Mouse (Mus musculus) naive thymus-derived CD4-positive, alpha-beta T cell, adult 2 months (primary cell): ENCODE results near the gene R3hdm4.

Experiments
- DNase-seq: peaks from one replicate; pipeline ENCODE4 v3.0.0-alpha.2; 2011; ENCODE audit warnings: low read depth

Gene R3hdm4

GRCm38 (mm10) chr10:79920958-79921535, at the start of gene R3hdm4:
R3hdm4 (minus strand) TSS chr10:79921208.
- DNase-seq = peak; percentile 40

DNA sequence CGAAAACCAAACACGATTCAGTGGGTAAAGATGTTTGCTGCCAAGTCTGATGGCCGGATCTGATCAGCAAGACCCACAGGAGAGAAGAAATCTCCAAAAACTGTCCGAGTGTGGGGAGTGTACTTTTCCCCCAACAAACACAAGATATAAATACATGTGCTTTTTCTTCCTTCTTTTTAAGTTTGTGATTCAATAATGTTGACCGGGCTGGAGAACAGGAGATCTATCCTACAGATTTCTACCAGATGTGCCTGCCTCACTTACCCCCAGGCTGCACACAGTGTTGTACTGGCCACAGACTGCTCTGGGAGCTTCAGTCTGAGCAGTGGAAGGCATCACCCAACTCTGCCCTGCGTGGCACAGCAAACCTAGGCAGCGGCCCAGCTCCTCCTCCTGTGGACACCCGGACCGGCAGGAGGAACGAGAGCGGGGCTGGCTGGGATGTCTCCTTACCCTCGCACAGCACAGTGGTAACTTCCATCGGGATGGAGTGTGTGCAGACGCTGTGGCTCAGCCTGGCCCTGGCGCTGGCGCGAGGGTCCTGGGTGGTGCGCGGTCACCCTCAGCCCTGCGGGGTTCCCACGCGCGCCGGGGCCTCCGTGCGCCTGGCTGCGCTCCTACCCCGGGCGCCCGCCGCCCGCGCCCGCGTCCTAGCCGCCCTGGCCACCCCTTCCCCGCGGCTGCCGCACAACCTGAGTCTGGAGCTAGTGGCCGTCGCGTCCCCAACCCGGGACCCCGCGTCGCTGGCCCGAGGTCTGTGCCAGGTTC, 49.6 kb upstream of the R3hdm4 start, which contains the start of gene Grin3b:
Gene Grin3b, plus strand, starts transcription at position 301 of the 768 bp plus-strand sequence.
- DNase-seq = no peak

DNA sequence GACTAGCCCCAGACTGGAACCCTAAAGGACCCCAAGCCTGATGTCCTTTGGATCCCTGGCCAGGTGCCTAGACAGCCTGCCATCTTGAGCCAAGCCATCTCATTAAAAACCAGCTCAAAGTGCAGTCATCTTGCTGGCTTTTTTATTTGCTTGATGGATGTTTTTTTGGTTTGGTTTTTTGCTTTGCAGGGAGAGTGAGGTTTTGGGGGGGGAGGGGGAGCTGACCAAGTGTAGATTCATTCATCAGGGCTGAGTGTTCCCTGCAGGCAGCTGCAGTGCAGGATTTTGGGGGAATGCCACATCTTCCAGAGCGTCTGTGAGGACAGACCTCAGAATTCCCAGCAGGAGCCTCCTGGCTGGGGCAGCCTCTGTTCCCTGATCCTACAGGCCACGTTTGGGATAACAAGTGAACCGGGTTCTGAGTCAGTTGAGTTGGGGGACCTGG, 48.1 kb upstream of the R3hdm4 start:
- no peak for DNase-seq

- no peak for DNase-seq
These were observed 47.2 kb upstream of the R3hdm4 start for GRCm38 (mm10) chr10:79968181-79968580.

GRCm38 (mm10) chr10:79966886-79967400, 45.9 kb upstream of the R3hdm4 start:
- DNase-seq = no peak

DNA sequence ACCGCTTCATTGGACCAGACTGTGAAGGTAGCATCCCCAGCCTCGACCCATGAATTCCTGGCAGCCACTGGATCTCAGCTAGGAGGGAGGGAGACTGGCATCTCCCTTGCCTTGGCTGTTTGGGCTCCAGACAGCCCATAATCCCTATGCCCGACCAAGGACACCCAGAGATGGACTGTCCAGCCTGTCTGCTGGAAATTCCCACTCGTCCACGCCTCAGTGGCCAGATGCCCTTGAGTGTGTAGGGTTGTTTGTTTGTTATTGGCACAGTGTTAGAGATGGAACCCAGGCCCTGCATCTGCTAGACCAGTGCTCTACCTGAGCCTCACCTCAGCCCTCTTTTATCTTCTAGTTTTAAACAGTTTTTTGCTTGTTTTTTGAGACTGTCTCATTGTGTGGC, 44.3 kb upstream of the R3hdm4 start:
- DNase-seq = no peak

DNA sequence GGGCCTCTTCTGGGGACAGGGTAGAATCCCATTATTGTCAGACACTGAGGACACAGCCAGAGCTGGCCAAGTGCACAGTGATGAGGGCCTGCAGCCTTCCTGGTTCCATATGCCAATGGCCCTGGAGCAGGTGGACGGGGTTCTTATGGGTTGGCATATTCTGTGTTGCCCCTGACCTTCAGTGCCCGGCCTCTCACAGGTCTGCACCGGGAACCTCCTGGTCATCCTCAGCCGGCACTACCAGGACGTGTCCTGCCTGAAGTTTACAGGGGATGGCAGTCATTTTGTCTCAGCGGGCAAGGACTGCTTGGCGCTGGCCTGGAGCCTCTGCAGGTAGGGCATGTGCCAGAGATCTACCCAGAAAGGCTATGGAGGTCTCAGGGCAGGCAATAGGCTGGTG, 43.7 kb upstream of the R3hdm4 start:
- no peak for DNase-seq

GRCm38 (mm10) chr10:79960671-79961294, 39.8 kb upstream of the R3hdm4 start:
- no peak for DNase-seq

- DNase-seq = peak; percentile 100
These were observed 39.0 kb upstream of the R3hdm4 start, which contains the start of gene Wdr18 for GRCm38 (mm10) chr10:79959847-79960601. Wdr18 (plus strand) TSS chr10:79960152.

DNA sequence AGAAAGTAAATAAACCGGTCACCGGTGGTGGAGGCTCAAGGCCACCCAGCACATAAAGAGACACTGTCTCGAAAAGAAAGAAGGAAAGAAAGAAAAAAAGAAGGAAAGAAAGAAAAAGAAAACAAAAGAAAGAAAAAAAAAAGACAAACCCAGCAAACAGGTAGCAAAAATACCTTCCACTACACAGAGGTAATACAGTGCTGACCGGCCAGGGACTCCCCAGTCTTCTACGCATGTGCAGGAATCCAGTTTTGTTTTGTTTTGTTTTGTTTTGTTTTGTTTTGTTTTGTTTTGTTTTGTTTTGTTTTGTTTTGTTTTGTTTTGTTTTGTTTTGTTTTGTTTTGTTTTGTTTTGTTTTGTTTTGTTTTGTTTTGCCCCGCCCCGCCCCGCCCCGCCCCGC, 38.4 kb upstream of the R3hdm4 start:
- peak; percentile 63 for DNase-seq

GRCm38 (mm10) chr10:79958140-79958816, 37.3 kb upstream of the R3hdm4 start:
- peak; percentile 81 for DNase-seq

GRCm38 (mm10) chr10:79956643-79957154, 35.7 kb upstream of the R3hdm4 start:
- no peak for DNase-seq

DNA sequence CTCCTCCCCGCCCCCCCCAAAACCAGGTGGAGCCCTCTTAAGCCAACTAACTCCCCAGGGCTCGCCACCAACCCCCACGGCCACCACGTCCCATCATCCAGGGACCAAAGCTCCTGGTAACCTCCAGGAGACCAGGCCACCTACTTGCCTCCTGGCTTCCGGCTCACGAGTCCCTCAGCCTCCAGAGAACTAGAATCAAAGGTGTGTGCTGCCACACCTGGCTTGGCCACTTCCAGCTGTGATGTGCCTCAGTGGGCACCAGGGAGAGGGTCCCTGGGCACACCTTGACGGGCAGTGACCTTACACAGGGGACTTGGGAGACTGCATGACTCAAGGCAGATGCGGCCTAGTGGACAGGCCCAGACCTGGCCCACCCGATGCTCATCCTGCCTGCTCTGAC, 34.7 kb upstream of the R3hdm4 start:
- no peak for DNase-seq

GRCm38 (mm10) chr10:79953946-79954345, 32.9 kb upstream of the R3hdm4 start:
- peak; percentile 57 for DNase-seq

DNA sequence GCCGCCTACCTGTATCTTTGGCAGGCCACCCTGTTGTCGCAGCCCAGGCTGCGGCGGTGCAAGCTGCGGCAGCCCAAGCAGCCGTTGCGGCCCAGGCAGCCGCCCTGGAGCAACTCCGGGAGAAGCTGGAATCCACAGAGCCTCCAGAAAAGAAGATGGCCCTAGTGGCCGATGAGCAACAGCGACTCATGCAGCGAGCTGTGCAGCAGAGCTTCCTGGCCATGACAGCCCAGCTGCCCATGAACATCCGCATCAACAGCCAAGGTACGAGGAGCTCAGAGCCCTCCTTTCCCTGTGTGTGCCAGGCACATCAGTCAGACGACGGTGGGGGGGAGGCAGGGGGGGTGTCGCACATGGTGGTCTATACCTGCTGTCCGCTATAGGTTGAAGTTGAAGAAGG, 29.7 kb upstream of the R3hdm4 start:
- no peak for DNase-seq

DNA sequence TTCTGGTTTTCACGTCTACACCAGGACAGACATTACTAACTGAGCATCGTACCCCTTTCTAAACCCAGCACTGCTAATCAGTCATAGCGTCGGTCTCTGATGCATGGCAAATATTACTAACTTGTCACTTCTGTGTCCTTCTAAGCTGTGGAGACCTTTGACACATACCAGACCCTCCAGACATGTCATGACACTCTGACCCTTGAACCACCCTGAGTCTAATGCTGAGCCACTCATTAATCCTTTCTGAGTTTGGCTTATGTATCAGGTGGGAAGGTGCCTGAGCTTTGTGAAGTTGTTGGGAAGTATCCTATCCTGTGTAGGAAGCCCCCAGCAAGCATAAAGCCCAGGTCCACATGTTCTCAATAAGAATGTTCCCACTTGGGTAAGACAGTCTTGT, 28.9 kb upstream of the R3hdm4 start:
- DNase-seq = no peak

GRCm38 (mm10) chr10:79947502-79947901, 26.5 kb upstream of the R3hdm4 start:
- DNase-seq = no peak

GRCm38 (mm10) chr10:79946752-79947322, 25.8 kb upstream of the R3hdm4 start:
- no peak for DNase-seq

GRCm38 (mm10) chr10:79945507-79946234, 24.7 kb upstream of the R3hdm4 start:
- DNase-seq = no peak

DNA sequence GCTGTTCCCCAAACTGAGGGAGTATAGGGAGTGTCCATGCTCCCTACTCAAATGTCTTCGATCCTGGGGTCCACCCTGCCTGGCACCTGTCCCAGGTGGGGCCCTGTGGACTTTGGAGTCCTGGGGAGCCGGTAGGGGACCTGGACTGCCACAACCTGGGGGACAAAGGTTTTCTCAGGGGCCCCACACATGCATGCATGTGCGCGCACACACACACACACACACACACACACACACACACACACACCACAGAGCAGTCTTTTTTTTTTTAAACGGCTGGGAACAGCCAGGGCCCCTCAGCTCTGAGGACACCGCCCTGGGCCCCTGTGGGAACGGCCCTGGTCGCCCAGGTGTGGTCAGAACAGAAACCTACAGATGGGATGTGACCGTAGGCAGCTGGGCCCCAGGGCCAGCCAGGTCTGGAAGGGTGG, 22.5 kb upstream of the R3hdm4 start:
- DNase-seq = no peak
